Mouse (Mus musculus) erythroblast, adult 5-6 weeks (primary cell): Measurements from ENCODE around the gene Gjc1. TPM values are rescaled to one million over a fixed set of nuclear protein-coding genes. Genes with fewer than 3 reads are reported as not detected.

Experiments used
- ATAC-seq: replicated peaks from 2 replicates; pipeline ENCODE4 v1.8.0; 2016; ENCODE audit warnings: moderate number of reproducible peaks, mild to moderate bottlenecking, moderate TSS enrichment, inconsistent platforms; ENCODE audit not compliant: poor library complexity, low FRiP score, severe bottlenecking
- total RNA-seq, 2 experiments: library from RNA; stranded (forward) in 1 of 2; stranded (reverse) in 1 of 2; fragments of 150-400 nt in 1 of 2; fragments of 200-764, 138-1000 nt in 1 of 2; gene quantifications; 2 replicates each; pipeline versions ENCODE4 v1.2.3 to v1.2.4; 2015 to 2017; ENCODE audit warnings: low replicate concordance in 2 of 2

The Gjc1 gene
- not detected in 2 replicates for total RNA-seq (2015; ENCODE audit: low replicate concordance)
- total RNA-seq (2017; ENCODE audit: low replicate concordance) = 0.09 TPM in 1 of 2 replicates, not detected in the other

DNA sequence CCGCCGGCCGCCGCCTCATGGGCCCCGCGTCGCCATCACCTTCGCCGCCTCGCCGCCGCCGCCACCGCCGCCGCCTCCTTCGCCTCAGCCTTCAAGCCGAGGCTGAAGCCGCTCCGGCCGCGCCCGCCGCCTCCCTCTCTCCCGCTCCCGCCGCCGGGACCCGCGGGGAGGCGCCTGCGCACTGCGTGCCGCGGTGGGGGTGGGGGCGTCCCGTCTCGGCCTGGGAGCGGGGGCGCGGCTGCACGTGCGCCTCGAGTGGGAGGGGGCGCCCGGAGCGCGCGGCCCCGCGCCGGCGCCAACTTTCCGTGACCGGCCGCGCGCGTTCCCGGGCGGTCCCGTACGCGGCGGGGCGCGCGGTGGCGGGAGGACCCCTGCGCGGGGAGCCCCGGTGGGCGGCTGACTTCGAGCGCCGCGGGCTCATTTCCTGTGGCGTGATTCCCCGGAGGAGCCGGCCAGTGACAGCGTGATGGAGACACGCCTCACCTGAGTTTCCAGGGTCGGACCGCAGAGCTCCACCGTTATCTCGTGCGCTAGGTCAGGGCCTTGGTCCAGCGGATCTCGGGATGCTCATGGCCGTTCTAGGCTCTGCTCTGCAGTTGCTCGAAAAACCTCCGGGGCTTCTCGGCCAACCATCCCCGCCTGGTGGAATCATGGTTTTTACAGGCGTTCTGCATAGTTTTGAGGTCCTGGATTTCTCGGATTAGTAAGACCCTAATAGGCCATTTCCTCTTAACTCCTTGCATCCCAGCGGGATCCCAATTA, at the start of gene Gjc1:
Gjc1 (minus strand) TSS at position 680 of the 762 bp plus-strand sequence.
- no peak for ATAC-seq

DNA sequence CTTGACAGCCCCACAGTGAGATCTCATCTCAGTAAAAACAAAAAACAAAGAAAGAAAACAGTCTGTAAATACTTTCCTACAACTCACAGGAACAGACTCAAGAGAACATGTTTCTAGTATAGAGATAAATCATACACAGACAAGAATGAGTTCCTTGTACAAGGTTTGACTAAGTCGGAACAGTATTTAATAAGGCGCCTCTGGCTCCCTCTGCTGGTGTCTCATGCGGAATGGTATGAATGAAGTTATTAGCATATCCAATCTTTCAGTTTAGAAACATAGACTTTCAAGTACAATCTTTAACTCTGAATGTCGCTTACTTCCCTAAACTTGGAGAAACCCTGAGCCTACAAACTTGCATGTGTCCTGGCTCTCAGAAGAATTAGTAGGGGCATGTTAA, 44.8 kb upstream of the Gjc1 start:
- no peak; the same call in 1 of the 2 replicates for ATAC-seq

DNA sequence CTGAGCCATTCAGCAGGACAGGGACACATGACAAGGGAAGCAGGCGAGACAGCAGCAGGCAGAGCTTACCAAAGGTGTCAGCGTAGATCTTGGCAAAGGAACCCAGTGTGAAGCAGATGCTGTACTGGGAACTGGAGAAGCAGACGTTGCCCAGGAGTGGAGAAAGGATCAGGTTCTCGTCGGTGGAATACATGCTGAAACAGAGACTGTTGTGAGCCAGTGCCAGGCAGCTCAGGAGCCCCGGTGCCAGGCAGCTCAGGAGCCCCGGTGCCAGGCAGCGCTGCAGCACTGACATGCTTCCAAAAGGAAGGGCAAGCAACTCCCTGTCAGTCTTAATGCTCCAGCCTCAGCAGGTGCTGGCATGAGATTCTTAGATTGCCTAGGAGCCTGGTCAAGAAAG, 40.4 kb upstream of the Gjc1 start:
- ATAC-seq = no peak

DNA sequence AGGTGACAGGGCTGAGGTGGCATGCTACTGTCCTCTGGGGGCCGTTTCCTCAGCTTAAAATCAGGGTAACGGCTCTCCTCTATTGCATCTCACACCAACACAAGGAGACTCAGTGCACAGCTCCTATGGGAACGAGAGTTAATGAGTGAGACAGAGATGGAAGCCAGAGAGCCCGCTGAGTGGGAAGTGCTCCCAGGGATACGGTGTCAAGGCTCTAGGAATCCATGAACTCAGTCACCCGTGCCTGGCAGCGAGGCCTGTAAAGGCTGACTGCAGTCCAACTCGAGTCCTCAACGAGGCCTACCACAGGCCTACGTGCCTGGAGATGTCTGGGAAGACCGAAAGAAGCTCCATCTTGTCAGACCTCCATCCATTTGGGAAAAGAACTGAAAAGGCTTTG, 39.5 kb upstream of the Gjc1 start:
- no peak for ATAC-seq

DNA sequence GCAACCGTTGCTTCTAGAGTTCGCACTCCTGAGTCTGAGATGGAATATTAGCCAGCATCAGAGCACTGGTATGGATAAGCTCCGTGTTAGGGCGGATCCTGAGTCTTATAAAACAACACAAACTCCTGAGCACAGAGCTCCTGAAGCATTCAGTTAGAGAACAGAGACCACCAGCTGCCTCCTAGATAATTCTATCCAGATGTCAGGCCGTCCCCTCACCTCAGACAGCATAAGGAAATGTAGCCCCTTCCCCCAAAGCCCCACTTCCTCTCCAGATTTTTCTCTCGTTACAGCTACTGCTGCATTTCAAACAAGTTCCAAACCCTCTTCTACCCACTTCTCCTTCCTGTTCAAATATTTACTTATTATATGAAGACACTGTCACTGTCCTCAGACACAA, 36.4 kb upstream of the Gjc1 start:
- no peak for ATAC-seq

DNA sequence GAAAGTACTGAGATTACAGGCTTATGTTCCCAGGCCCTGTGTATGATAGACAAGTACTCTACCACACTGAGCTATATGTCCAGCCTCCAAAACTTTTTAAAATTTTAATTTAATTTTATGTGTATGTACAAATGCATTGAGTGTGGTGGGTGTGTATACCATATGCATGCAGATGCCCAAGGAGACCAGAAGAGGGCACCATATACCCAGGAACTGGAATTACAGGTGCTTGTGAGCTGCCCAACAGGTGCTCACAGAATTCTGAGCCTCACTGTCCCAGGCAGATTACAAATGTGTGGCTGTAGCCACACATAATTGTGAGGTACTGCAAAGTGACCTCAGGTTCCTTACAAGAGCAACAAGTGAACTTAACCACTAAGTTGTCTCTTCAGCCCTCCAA, 34.3 kb upstream of the Gjc1 start:
- ATAC-seq = peak; percentile 76

DNA sequence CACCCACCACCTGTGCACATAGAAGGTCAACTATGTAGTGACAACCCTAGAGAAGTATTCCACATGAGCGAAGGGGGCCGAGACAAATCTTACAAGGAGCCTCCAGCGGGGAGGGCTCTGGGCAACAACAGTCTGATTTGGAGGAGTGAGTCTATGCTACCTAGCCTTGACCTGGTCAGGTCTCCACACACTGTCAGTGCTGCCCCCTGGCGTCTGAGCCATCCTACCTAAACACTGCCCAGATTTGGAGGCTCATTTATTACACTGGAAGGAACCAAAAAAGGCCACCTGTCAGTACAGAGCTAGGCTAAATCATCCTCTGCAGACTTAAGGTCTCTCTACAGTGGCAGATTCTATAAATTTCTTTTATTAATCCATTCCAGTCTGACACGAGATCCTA, 32.4 kb upstream of the Gjc1 start:
- 0 out of 2 replicates have a peak, but pooled peaks have one; percentile 39 for ATAC-seq

DNA sequence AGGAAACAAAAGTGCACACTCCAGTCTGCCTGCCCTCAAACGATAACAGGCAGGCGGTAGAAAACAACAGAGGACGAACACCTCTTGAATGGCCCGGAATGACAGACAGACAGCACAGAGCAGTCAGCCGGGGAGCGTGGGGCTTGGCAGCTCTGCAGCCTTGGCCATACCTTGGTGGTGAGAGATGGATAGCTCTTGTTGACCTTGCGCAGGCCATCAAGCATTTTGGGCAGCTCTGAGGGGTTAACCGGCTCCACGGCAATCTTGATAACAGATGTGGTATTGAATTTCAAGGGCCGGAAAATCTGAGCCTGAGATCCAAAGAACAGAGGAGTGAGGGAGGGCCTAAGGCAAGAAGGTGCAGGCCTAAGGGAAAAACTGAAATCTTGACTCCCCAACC, 26.4 kb upstream of the Gjc1 start:
- ATAC-seq = no peak

DNA sequence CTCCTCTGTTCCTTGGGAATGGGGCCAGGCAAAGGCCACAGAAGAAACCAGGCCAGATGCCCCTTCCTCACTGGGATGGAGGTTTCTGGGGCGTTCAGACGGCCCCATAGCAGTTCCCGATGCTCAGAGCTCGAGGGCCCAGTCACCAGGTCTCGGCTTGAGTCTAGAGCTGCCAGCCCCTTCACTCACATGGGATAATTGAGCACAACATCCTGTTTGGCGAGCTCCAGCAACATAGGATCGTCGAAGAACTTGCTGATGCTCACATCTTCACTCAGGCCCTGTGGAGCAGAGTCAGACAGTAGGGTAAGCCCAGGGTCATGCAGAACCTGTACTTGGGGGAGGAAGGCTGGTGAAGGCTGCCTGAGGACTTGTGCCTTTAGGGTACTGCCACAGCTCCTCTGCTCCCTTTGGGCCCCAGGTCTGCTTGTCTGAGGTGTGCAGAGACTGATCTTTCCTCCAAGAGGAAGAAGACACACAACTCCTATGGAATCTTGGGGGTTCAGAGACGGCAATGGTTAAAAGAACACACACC, 19.2 kb upstream of the Gjc1 start:
- ATAC-seq = no peak

DNA sequence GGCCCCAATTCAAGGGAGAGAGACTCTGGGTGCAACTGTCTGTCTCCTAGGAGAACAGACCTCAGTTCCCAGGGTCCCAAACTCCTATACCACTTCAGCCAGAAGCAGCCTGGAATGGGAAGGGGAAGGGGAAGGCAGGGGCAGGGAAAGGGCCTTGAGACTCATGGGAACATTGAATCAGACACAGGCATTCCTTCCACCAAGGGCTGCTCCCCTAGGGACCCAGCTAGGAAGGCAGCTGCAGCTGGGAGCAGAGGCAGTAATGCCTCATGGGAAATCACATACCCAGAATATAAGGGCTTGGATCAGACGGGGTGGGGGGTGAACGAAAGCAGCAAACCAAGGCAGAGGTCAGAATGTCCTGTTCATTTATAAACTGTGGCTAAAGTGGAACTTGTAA, 18.6 kb upstream of the Gjc1 start:
- ATAC-seq = no peak

DNA sequence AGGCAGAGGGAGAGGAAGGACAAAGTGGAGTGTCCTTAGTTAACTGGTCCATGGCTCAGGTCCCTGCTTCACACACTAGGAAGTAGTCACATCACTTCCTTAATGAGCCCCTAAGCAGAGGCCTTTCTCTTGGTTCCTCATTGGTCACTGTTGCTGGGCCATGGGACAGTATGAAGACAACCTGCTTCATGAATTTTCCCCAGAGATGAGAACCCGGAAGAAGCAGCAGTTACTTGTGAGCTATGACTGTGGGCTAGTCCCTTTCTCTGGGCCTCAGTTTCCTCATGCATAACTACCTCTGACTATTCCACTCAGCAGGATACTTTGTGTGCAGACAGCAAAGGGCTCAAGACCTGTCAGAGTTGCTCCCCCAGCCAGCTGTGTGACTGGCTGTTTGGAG, 17.9 kb upstream of the Gjc1 start:
- ATAC-seq = no peak

DNA sequence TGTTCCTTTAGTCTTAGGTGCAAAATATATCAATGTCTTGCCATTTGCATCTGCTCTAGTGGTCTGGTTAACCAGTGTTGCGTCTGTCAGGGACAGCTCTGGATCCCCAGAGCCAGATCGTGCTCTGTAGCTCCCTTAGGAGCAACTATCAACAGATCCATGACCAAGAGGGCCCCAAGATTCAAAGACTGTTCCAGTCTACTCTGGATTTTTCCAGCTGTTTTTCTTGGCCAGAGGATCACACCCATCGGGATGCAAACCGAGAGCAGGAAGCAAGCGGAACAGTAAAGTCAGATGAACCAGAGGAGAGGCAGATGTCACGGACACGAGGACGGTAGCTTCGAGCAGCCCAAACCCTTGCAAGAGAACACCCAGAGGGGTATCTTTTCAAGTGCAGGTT, 16.6 kb upstream of the Gjc1 start:
- no peak for ATAC-seq

DNA sequence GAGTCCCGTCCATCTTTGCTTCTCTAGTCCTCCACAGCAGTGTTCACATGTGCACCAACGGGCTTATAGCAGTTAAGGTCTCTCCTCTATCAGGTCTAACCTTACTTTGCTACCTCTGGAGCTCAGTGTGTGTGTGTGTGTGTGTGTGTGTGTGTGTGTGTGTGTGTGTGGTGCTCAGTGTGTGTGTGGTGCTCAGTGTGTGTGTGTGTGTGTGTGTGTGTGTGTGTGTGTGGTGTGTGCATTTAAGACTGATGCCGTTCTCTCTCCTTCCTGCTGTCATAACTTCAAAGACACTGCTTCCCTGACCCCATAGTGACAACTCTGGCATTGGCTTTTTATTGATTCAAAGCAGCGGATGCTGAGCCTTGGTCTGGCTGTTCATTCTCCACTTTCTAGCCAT, 16.0 kb upstream of the Gjc1 start, which contains the start of gene Higd1b:
Higd1b (plus strand) TSS at position 301 of the 400 bp plus-strand sequence.
- ATAC-seq = no peak

DNA sequence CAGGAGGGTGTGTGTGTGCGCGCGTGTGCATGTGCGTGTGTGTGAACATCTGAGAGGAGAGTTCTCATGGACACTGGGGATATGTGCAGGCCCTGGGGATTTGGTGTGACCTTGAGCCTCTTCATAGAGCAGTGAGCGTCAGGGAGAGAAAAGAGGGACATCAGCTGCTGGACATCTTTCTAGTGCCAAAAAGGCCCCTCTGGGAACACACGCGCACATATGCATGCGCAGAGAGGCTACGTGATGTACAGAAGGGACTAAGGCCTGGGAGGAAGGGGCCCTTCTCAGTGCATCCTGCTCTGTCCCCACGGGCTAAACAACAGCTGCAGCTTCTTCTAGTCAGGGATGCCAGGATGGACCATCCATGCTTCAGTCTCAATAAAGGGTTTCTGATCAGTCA, 14.7 kb upstream of the Gjc1 start:
- no peak for ATAC-seq

DNA sequence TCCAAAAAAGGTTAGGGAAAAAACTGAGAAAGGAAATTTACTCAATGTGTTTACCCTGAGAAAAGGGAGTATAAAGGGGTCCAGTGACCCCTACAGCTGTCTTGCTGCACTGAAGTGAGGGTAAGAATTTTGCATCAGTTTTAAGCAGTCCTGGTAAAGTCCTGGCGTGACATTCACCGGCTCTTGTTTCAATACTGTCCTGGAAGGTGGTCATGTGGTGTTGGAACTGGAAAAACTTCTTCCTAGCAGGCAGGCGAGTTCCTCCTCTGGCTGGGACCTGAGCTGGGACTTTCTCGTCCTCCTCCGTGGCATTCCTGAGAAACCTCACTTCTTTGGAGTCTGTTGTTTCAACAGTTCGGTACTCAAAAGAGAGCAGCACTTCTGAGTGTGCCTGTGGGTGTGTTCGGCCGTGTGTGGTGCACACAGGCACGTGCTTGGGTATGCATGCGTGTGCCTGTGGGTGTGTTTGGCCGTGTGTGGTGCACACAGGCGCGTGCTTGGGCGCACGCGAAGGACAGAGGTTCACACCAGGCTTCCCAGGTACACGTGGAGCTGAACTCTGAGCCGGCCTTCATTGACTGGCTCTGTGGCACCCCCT, 13.3 kb upstream of the Gjc1 start:
- no peak for ATAC-seq

DNA sequence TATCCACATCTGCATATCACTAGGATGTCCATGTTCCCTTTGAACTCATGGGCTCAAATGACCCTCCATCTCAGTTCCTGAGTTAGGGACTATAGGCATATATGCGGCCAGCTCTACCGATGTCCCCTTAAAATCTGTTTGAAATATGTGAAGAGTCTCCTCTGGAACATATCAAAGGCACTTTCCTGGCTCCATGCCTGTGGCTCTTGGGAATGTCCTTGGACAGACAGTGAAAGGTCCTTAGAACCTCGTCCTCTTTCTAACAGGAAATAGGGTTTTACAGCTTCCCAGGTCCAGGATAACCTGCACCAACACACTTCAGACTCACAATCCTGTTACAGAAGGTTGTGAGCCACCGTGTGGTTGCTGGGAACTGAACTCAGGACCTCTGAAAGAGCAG, 10.8 kb upstream of the Gjc1 start:
- no peak for ATAC-seq

DNA sequence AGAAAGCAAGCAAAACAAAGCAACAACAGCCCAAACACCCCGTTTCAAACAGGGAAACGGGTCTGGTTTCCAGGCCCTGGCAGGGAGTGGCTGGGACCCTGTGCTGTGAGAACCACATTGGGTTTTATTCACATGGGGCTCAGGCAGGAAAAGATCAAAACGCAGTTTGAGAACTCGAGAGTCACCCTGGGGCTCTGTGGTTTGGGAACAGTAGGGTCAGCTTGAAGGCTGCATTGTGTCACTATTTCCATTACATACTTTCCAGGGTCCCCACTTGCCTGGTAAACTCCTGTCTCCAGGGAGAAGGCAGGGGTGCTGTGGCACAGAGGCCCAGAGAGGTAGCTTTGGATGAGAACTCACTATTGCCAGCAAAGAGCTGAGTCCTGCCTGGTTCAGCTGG, 7.6 kb upstream of the Gjc1 start:
- ATAC-seq = no peak

DNA sequence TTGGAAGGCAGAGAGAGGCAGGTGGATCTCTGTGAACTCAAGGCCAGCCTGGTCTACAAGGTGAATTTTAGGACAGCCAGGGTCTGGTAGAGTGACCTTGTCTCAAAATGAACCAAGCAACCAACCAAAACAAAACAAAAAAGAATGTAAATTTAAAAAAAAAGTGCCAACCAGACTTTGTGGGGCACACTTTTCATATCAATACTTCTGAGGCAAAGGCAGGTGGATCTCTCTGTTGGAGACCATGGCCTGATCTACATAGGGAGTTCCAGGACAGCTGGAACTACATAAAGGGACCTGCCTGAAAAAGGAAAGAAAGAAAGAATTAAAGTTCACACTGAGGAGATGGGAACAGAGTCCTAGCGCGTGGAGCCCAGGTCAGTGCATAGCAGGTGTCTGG, 7.0 kb upstream of the Gjc1 start:
- no peak for ATAC-seq

DNA sequence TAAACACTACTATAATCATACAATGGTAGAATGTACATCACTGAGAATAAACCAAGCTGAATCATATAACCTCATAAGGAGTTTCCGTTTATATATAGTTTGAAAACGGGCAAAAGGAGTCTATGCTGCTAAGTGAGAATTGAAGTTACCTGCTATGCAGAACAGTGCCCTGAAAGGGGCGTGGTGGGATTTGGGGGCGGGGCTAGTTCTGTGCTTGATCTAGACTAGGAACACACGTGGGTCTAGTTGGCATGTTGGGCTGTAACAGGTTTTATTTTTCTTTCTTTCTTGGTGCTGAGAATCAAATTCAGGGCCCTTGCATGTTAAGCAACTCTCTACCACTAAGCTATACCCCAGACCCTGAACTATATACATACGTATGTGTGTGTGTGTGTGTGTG, 1.7 kb upstream of the Gjc1 start:
- ATAC-seq = no peak

DNA sequence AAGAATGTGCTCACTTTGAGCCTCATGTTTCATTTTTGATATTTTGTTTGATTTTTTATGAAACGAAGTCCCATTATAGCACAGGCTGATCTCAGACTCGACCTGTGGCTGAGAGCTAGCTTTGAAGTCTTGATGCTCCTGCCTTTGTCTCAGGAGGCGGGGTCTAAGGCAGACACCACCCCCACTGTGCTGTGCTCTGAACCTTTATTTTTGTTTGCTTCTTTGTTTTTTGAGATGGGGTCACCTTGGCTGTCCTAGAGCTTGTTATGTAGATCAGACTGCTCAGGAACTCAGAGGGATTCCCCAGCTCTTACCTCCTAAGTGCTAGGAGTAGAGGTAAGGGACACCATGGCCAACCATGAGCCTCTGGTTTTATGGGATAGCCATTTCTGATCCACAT, 932 bp upstream of the Gjc1 start:
- no peak for ATAC-seq

DNA sequence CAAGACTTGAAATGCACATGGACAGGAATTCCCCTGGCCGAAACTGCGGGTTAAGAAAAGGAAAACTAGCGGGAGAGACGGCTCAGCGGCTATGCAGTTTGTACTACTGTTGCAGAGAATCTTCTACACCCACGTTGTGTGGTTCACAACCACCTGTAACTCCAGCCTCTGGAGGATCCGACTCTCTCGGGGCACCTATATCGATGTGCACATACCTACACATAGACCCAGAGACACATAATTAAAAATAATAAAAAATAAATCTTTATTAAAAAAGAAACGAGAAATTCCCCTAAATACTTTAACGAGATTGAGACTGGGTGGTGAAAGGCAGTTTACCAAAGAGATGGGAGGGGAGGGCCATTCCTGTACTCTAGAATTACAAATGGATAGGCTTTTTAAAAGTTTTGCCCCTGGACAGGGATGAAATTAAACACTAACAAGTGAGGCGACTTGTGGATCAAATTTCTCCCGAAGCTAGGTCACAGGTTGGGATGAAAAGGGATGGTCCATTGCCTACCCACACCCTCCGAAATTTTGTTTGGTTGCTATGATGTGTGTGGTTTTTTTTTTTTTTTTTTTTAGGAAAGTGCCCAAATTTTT, 384 bp upstream of the Gjc1 start:
- ATAC-seq = no peak
